Mouse (Mus musculus): Measurements from ENCODE around the gene Krt23. TPM values are rescaled to one million over a fixed set of nuclear protein-coding genes. Genes with fewer than 3 reads are reported as not detected.

The Krt23 gene
- polyA plus RNA-seq, 1 experiment from 2014 or later, result 2.4 TPM

DNA sequence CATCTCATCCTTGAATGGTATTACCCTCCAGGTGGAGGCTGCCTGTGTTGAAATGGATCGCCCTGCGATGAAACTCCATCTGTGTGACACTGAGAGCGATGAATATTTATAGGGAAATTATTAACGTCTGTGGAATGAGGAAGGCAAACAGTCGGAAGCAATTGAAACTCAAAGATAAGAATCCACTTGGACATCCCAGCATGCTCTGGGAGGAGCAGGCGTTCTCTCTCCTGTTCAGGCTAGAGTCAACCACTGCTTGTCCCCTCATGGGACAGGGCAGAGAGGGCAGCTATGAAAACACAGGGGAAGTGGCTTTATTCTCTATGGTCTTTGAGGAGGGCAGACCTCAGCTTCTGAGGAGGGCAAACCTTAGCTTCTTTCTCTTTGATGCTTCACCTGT, 19.5 kb downstream of the Krt23 start:
- Histone ChIP-seq H3K4me3 (no peak overlapping the region), H3K9me3 (no peaks in the 10 kb centered on the region), H3K4me1 (no peaks in the 10 kb centered on the region), H3K27ac (no peak overlapping the region), H3K36me3 (no peaks in the 10 kb centered on the region), H3K4me2 (replicated peaks) (no peak overlapping the region), H3K27me3 (no peaks in the 10 kb centered on the region), H3K9ac (no peak overlapping the region)
- no peak for ATAC-seq (ENCODE audit: insufficient number of reproducible peaks, insufficient read depth, low FRiP score, low TSS enrichment)
- 65% methylated on average over 6 of the region's 6 CpGs for WGBS

DNA sequence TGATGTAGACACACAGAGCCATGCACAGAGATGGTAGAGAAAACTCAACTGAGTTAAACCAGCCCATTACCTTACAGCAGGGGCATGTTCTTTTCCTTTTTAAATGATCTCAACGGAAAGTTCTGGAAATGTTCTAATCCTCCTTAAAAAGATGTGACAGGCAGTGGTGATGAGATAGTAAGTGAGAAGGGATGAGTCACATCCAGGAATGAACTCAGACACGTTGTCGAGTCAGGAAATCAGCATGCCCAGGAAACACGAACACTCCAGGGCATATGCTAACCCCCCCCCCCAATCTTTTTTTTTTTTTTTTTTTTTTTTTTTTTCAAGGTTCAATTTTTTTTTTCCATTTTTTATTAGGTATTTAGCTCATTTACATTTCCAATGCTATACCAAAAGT, 20.5 kb downstream of the Krt23 start:
- no peaks in the 10 kb centered on the region for H3K9me3 ChIP-seq
- no peak overlapping the region for H3K9ac ChIP-seq
- ATAC-seq (ENCODE audit: insufficient number of reproducible peaks, insufficient read depth, low FRiP score, low TSS enrichment), result no peak
- H3K27me3 ChIP-seq, result no peaks in the 10 kb centered on the region
- H3K4me3 ChIP-seq, result no peak overlapping the region
- H3K4me1 ChIP-seq, result no peaks in the 10 kb centered on the region
- 75% methylated on average over 4 of the region's 4 CpGs for WGBS
- no peak overlapping the region for H3K27ac ChIP-seq
- H3K36me3 ChIP-seq, result no peaks in the 10 kb centered on the region
- H3K4me2 ChIP-seq (replicated peaks), result no peak overlapping the region

DNA sequence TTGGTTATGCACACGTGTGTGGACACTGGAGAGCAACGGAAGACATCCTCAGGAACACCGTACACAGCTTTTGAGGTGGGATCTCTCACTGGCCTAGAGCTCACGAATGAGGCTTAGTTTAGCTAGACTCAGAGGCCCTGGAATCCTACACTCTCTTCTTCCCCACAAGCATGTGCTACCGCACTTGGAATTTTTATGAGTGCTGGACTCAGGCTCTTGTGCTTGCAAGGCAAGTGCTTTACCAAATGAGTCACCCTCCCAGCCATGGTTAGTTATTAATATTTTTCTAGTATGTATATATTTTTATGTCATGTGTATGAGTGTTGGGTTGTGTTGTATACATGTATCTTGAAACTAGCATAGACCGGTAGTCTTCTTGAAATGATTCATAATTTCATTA, 21.0 kb downstream of the Krt23 start:
- ATAC-seq (ENCODE audit: insufficient number of reproducible peaks, insufficient read depth, low FRiP score, low TSS enrichment), result no peak
- no peak overlapping the region for H3K4me3 ChIP-seq
- no peak overlapping the region for H3K4me2 ChIP-seq (replicated peaks)
- 93% methylated on average over 6 of the region's 6 CpGs for WGBS
- H3K27ac ChIP-seq, result no peak overlapping the region
- H3K27me3 ChIP-seq, result no peaks in the 10 kb centered on the region
- H3K9ac ChIP-seq, result no peak overlapping the region
- H3K36me3 ChIP-seq, result no peaks in the 10 kb centered on the region
- no peaks in the 10 kb centered on the region for H3K9me3 ChIP-seq
- no peaks in the 10 kb centered on the region for H3K4me1 ChIP-seq

DNA sequence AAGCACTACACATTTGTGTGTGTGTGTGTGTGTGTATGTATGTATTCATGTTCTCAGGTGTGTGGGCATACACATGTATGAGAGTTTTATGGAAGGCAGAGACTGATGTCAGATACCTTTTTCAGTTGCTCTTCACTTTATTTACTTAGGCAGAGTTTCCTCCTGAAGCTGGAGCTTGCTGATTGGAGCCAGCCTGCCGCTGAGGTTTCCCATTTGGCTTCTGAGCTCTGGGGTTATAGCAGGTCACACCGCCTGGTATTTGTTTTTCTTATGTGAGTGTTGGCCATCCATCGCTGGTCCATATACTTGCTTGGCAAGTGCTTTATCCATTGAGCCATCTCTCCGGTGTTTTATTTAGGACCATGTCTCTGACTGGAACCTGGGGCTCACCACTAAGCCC, 23.7 kb downstream of the Krt23 start:
- 80% methylated on average over 4 of the region's 4 CpGs for WGBS

DNA sequence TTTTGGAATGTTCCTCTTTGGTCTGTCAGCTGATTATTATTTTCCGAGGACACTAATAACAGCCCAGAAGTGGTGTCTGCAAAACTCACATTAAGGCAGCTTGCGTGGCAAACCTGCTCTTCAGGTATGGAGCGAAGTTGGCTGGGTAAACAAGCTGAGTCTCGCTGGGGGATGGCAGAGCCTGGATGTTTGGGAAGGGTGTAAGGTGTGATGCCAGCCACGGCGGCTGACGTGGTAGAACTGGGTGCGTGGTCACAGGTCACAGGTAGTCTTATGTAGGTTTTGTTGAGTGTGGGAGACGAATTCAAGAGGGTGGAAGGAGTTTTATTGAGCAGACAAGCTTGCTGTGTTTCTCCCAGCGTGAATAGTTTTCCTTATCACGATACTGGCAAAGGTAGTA, 24.4 kb downstream of the Krt23 start:
- H3K4me2 ChIP-seq (replicated peaks), result no peak overlapping the region
- H3K4me1 ChIP-seq, result no peaks in the 10 kb centered on the region
- 81% methylated on average over 11 of the region's 11 CpGs for WGBS
- no peaks in the 10 kb centered on the region for H3K36me3 ChIP-seq
- no peak overlapping the region for H3K9ac ChIP-seq
- ATAC-seq (ENCODE audit: insufficient number of reproducible peaks, insufficient read depth, low FRiP score, low TSS enrichment), result no peak
- no peak overlapping the region for H3K4me3 ChIP-seq
- H3K27ac ChIP-seq, result no peak overlapping the region
- H3K27me3 ChIP-seq, result no peaks in the 10 kb centered on the region
- no peaks in the 10 kb centered on the region for H3K9me3 ChIP-seq

More for the DNA sequence above, 23.7 kb downstream of the Krt23 start:
- ATAC-seq (ENCODE audit: insufficient number of reproducible peaks, insufficient read depth, low FRiP score, low TSS enrichment), result no peak
- no peak overlapping the region for H3K27ac ChIP-seq
- H3K9ac ChIP-seq, result no peak overlapping the region
- no peak overlapping the region for H3K4me3 ChIP-seq
- H3K4me1 ChIP-seq, result no peaks in the 10 kb centered on the region
- H3K27me3 ChIP-seq, result no peaks in the 10 kb centered on the region
- no peaks in the 10 kb centered on the region for H3K36me3 ChIP-seq
- no peak overlapping the region for H3K4me2 ChIP-seq (replicated peaks)
- H3K9me3 ChIP-seq, result no peaks in the 10 kb centered on the region

DNA sequence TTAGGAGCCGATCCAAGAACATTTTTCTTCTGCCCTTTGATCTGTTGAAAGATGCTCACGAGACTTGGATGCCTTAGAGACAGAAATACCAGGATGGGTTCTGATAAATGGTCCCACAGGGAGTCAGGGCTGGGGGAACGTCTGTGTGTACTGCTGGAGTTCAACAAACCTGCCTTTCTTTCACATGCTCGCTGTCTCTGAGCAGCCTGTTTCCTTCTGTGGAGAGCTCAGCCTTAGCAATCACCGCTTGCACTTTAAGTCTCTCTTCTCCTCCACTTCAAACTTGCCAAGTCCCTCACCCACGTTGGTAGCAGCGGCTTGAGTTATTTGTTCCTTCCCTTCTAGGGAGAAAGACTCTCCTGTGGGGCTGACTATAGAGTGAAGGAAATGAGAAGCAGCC, 26.6 kb downstream of the Krt23 start:
- WGBS, result 29% methylated on average over 7 of the region's 7 CpGs

DNA sequence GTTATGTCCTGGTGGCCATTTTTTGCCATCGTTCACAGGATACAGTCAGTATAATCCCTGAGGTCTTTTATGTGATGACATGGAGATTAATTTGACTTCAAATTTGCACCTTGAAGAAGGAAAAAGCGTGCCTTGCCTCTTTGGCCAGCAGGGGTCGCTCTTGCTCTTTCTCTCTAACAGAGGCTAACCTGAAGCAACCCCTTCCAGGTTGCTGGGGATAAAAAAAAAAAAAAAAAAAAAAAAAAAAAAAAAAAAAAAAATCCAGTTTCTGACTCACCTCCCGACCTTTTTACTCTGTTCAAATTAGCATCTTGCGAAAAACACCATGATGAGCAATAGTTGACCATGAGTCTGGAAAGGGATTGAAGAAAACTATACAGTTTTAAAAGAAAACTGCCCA, 28.1 kb downstream of the Krt23 start:
- Histone ChIP-seq H3K9ac (no peak overlapping the region), H3K9me3 (no peaks in the 10 kb centered on the region), H3K27me3 (no peaks in the 10 kb centered on the region), H3K27ac (no peak overlapping the region), H3K36me3 (no peaks in the 10 kb centered on the region), H3K4me2 (replicated peaks) (no peak overlapping the region), H3K4me3 (no peak overlapping the region), H3K4me1 (no peaks in the 10 kb centered on the region)
- no peak for ATAC-seq (ENCODE audit: insufficient number of reproducible peaks, insufficient read depth, low FRiP score, low TSS enrichment)
- 2% methylated on average over 5 of the region's 5 CpGs for WGBS

More for the DNA sequence above, 26.6 kb downstream of the Krt23 start:
- Histone ChIP-seq H3K36me3 (no peaks in the 10 kb centered on the region), H3K9ac (no peak overlapping the region), H3K4me2 (replicated peaks) (no peak overlapping the region), H3K27ac (no peak overlapping the region), H3K4me3 (no peak overlapping the region), H3K4me1 (no peaks in the 10 kb centered on the region), H3K9me3 (no peaks in the 10 kb centered on the region), H3K27me3 (no peaks in the 10 kb centered on the region)
- ATAC-seq (ENCODE audit: insufficient number of reproducible peaks, insufficient read depth, low FRiP score, low TSS enrichment), result no peak

DNA sequence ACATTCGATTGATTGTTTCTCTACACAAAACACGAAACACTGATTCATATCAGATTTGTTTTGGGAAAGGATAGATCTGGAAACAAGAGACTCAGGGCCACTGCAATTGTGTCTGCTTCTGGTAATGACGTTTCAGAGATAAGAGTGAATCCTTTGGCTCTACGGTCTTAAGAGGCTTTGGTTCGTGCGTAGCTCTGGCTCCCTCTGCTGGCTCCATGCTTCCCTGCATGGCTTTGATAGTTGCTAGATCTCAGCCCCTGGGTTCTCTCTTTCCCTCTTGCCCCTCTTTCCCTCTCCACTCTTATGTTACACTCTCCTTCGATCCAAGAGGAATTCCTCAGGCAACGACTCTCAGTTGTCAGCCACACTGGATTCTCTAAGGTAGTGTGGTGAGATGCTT, 29.8 kb downstream of the Krt23 start:
- Histone ChIP-seq H3K36me3 (no peaks in the 10 kb centered on the region), H3K27me3 (no peaks in the 10 kb centered on the region), H3K4me2 (replicated peaks) (no peak overlapping the region), H3K4me1 (no peaks in the 10 kb centered on the region), H3K27ac (no peak overlapping the region), H3K9me3 (no peaks in the 10 kb centered on the region), H3K4me3 (no peak overlapping the region), H3K9ac (no peak overlapping the region)
- WGBS, result 13% methylated on average over 8 of the region's 8 CpGs
- no peak for ATAC-seq (ENCODE audit: insufficient number of reproducible peaks, insufficient read depth, low FRiP score, low TSS enrichment)

DNA sequence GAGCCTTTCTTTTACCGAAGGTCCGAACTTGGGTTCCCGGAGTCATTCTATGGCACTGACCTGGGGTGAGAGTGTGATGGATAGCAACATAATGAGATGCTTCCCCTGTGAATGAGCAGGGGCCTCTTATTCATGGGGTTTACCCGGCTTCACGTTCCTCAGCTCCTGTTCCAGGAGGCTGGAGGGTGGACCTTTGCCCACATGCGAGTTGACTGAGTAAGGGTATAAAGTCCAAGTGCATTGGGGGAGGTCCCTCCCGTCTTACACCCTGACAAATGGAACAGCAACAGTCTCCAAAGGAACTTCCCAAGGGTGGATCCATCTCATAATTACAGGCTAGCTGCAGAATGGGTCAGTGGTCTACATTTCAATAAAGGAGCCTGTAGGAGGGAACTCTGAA, 31.2 kb downstream of the Krt23 start:
- 69% methylated on average over 7 of the region's 7 CpGs for WGBS
- Histone ChIP-seq H3K27me3 (no peaks in the 10 kb centered on the region), H3K4me2 (replicated peaks) (no peak overlapping the region), H3K36me3 (no peaks in the 10 kb centered on the region), H3K9me3 (no peaks in the 10 kb centered on the region), H3K9ac (no peak overlapping the region), H3K4me3 (no peak overlapping the region), H3K27ac (no peak overlapping the region), H3K4me1 (no peaks in the 10 kb centered on the region)
- no peak for ATAC-seq (ENCODE audit: insufficient number of reproducible peaks, insufficient read depth, low FRiP score, low TSS enrichment)

DNA sequence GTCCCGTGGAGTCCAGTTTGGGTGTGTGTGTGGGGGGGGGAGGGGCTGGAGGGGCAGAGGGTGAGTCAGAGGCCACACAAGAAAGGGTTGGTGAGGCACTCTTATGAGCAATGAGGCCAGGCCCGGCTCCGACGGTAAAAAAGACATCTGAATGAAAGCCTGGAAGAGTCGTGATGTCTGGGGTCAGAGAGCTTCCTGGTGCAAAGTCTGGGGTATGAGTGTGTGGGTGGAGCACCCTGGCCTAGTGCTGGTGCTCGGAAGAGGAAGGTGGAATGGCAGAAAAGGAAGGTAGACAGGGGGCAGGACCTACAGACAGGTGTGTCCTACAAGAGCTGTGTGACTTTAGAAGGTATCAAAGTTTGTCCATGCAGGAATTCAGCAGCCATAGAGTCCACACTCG, 34.0 kb downstream of the Krt23 start:
- Histone ChIP-seq H3K9ac (no peak overlapping the region), H3K36me3 (no peaks in the 10 kb centered on the region), H3K27me3 (no peaks in the 10 kb centered on the region), H3K27ac (no peak overlapping the region), H3K4me3 (no peak overlapping the region), H3K9me3 (no peaks in the 10 kb centered on the region), H3K4me1 (no peaks in the 10 kb centered on the region), H3K4me2 (replicated peaks) (no peak overlapping the region)
- 68% methylated on average over 7 of the region's 7 CpGs for WGBS
- ATAC-seq (ENCODE audit: insufficient number of reproducible peaks, insufficient read depth, low FRiP score, low TSS enrichment), result no peak

DNA sequence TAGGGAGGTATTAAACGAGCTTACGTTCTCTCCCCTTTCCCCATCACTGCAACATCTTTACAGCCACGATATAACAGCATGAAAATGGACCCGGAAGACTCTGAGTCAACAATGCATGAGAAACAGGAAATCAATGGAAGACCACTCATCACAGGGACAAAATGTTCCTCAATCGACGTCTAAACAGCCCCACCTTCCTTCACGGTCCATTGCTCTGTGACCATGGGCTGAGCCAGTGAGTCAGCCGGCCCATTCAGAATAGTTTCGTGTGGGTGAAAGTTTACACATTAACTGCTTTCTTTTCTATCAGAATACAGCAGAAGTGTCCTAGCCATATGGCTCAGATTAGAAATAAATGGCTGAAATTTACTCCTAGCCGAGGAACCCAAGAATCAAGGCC, 38.2 kb downstream of the Krt23 start:
- H3K4me1 ChIP-seq, result no peaks in the 10 kb centered on the region
- H3K27me3 ChIP-seq, result no peaks in the 10 kb centered on the region
- H3K36me3 ChIP-seq, result no peaks in the 10 kb centered on the region
- no peaks in the 10 kb centered on the region for H3K9me3 ChIP-seq
- H3K9ac ChIP-seq, result no peak overlapping the region
- 79% methylated on average over 10 of the region's 10 CpGs for WGBS
- no peak overlapping the region for H3K4me2 ChIP-seq (replicated peaks)
- H3K4me3 ChIP-seq, result no peak overlapping the region
- ATAC-seq (ENCODE audit: insufficient number of reproducible peaks, insufficient read depth, low FRiP score, low TSS enrichment), result no peak
- H3K27ac ChIP-seq, result no peak overlapping the region

DNA sequence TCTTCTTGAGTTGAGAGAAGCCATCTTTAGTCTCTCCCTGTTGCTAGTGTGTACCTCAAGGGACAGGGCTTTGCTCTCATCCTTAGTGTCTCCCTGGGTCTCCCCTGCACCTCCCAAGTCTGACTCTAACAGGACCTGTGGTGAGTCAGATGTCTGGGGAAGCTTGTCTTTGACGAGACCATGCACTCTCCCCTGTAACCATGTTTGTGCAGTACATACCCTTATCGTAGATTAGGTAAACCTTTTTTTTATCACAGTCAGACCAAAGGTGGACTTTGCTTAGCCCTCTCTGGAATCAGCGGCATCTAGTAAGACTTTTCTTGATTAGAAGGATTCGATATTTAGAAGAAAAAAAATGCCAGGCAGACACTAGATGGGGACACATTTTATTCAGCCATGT, 38.9 kb downstream of the Krt23 start:
- H3K9ac ChIP-seq, result no peak overlapping the region
- no peaks in the 10 kb centered on the region for H3K27me3 ChIP-seq
- H3K36me3 ChIP-seq, result no peaks in the 10 kb centered on the region
- no peaks in the 10 kb centered on the region for H3K9me3 ChIP-seq
- no peak overlapping the region for H3K4me2 ChIP-seq (replicated peaks)
- H3K27ac ChIP-seq, result no peak overlapping the region
- no peak for ATAC-seq (ENCODE audit: insufficient number of reproducible peaks, insufficient read depth, low FRiP score, low TSS enrichment)
- WGBS, result 87% methylated on average over 4 of the region's 4 CpGs
- H3K4me1 ChIP-seq, result no peaks in the 10 kb centered on the region
- no peak overlapping the region for H3K4me3 ChIP-seq

DNA sequence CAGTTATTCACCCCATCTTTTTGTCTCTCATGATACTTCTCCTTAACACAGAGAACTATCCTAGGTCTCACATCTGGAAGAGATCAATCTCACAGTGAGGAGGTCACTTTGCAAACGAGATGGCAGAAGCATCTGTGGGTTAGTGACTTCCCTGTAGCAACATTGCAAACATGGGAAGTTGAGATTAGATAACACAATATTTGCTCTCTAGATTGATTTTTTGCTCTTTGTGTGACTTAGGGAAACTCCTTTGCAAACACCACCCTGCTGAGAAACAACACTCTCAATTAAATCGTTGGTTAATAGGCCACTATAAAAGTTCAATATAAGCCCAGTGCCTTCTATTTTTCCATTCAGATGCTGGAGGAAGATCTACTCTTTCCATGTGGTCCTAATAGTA, 44.2 kb downstream of the Krt23 start:
- ATAC-seq (ENCODE audit: insufficient number of reproducible peaks, insufficient read depth, low FRiP score, low TSS enrichment), result no peak
- Histone ChIP-seq H3K9ac (no peak overlapping the region), H3K36me3 (no peaks in the 10 kb centered on the region), H3K9me3 (no peaks in the 10 kb centered on the region), H3K4me3 (no peak overlapping the region), H3K27me3 (no peaks in the 10 kb centered on the region), H3K4me1 (no peaks in the 10 kb centered on the region), H3K27ac (no peak overlapping the region), H3K4me2 (replicated peaks) (no peak overlapping the region)
- WGBS, result 49% methylated on average over 2 of the region's 2 CpGs

All from embryonic facial prominence, embryonic 12.5 days (tissue).